Mouse (Mus musculus) right cerebral cortex, postnatal 14 days (tissue): ENCODE data around the gene Mettl27.
"Not testable (repeated sequence)": the region's sequence is repeated elsewhere in the genome, so short reads cannot be mapped to it uniquely, and the experiment has no call there.

Experiments used
- DNase-seq: peaks from one replicate; pipeline ENCODE4 v3.0.0; 2022

Mettl27 gene

DNA sequence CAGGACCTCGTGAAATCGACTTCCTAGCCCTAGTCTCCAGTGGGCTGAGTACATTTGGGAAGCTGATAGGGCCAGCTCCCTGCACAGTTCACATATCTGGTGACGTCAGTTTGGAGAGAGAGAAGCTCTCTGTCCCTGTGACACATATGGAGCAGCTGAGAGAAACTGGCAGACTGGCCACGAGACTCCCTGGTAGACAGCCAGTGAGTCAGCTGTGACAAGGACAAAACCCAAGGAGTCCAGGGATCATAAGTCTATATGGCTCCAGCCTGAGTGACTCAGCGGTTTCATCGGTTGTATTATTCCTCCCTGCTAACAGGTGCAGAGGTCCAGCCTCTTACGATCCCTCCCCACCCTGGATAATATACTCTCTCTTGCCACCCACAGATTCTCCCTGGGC is 26.9 kb downstream of the Mettl27 start:
- DNase-seq, result no peak

DNA sequence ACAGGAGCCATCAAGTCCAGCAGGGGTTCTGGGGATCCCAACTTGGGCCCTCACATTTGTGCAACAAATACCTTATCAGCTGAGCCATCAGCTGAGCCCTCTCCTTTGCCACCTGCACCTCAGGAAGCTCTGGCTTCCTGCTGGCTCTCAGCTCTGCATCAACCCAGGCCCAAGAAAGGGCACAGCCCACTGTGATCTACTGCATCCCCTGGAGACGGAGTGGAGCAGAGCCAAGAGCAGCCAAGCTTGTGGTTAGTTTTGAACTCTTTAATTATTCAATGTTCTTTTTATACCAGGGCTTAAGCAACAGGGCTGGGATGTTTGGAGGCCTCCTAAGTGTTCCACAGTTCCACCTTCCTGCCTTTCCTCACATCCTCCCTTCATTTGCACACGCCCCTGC is 28.3 kb downstream of the Mettl27 start:
- DNase-seq, result no peak

DNA sequence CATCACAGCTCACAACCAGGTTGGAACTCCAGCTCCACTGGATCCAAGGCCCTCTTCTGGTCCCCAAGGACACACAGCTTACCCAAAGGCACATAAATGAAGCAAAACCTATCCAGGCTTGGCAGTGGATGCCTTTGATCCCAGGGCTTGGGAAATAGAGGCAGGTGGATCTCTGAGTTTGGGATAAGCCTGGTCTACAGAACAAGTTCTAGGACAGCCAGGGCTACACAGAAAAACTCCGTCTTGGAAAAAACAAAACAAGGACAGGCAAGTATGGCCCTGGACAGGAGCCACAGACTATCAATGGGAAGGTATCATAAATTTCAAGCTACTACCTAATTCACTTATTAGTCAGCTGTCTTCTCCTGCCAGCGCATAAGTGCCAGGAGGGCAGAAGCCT is 29.4 kb downstream of the Mettl27 start:
- no peak for DNase-seq

DNA sequence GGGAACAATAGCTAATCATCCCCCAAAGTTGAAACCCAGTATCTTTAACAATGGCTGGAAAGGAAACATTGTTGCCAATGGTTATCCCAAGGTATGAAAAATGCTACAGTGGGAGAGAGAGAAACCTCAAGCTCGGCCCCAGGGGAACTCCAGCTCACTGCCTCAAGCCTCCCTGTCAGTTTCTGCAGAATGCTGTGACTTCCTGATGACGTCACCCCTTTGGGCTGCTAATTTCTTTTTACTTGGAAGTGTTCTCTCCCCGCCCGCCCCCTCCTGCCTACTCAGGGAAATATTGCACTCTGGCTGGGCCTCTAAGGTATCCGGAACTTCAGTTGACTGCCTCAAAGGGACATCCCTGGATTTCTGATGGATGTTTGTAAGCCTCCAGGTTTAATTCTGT is 31.4 kb downstream of the Mettl27 start:
- no peak for DNase-seq

DNA sequence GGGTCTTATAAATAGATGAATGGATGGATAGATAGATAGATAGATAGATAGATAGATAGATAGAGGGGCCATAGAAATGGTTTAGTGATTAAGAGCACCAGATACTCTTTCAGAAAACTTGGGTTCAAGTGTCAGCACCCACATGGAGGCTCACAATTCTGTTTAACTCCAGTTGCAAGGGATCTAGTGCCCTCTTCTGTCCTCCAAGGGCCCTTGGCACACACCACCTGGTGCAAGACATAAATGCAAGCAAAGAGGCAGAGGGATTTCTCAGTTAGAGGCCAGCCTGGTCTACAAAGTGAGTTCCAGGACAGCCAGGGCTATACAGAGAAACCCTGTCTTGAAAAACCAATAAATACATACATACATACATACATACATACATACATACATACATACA is 32.5 kb downstream of the Mettl27 start:
- not testable (repeated sequence) for DNase-seq

DNA sequence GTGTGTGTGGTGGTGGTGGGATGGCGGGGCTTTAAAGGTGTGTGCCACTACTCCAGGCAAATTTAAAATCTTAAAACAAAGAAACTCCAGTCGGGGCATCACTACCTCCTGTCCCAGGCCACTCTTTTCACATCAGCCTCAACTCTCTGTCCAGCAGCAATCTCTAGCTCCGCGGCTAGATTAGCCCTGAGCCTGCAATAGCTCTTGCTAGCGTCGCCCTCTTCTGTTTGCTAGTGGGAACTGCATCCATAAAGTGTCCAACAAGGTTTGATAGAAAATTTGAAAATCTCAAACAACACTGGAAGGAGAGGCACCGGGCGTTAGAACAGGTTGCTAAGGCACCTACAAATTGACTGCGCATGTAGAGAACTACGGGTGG is 33.3 kb downstream of the Mettl27 start:
- DNase-seq, result peak; percentile 75

DNA sequence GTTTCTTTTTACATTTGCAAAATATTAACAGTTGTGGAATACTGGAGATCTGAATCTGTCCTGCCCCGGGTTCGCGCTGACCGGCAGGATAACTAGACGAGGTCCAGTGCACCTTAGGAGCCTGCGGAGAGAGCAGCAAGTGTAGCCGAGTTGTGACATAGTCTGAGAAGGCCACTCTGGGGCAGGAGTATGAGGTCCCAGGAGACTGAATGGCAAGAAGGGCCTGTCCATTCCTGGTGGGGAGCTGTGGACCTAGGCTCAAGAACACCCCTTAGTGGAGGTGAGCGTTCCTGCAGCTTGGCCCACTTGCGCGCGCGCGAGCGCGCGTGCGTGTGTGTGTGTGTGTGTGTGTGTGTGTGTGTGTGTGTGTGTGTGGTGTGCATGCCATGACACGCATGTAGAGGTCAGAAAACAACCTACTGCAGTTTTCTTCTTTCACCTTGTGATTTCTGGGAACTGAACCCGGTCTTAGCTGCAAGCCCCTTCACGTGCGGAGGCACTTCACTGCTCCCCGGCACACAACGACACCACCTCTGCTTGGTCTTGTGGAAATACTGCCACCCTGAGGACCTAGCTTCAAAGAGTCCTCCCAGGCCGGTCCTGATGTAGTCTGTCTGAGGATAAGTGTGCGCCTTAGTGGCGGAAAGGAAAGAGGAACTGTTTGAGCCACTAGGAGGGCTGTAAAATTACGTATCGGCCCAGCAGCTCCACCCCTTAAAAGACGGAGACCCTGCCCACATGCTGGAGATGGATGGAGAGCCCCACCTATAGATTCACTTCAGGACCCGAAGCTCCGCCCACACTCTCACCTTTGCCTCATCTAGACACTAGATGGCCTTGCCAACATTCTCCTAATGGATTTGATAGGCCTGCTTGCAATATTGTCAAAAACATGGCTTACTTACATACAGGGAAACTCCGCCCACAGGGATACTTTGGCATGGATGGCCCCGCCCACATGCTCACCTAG is 34.0 kb downstream of the Mettl27 start:
- DNase-seq, result no peak

DNA sequence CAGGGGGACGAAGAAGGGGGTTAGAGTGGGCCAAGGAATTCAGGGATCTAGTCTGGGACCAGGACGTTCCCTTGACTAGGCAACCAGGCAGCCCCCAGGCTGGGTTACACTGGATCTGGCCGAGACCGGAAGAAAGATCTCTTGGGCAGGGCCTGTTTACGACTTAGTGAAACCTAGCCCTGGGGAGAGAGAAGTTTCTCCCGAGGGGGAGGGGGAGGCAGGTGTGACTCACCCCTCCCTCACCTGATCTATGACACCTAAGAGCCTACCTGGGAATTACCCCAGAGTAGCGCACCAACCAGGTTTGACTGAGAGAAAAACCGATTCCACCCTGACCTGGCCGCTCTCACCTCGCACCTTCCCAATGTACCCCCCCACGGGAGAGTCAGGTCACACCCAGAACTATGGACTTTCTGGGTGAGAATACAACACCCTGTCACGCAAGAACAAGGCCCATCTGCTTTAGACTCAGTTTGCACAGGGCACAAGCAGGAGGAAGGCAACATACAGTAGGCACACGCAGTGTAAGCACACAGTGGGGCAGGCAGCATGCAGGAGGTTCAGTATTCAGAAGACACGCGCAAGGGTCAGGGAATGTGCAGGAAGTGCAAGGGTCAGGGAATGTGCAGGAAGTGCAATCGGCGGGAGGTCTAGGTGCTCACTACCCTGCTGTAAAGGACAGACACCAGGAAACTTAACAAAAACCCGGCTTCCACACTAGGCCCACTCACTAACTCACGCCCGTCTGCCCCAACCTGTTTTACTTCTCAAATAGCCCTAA is 35.2 kb downstream of the Mettl27 start:
- no peak for DNase-seq

DNA sequence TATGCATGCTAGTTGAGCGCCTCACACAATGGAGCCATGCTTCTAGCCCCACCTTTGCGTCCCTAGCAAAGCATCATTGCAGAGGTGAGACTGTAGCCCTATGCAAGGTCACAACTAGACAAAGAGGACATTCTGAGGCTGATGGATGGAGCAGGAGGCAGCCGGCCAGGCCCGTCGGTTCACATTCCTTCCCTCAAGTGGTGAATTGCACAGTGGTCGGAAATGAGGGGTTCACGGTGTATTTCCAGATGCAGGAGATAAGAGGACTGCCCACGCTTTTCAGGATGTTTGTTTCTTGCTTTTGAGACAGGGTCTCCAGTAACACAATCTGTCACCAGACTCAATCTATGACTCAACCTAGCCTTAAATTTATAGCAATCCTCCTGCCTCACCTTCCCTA is 38.5 kb downstream of the Mettl27 start:
- DNase-seq, result no peak

DNA sequence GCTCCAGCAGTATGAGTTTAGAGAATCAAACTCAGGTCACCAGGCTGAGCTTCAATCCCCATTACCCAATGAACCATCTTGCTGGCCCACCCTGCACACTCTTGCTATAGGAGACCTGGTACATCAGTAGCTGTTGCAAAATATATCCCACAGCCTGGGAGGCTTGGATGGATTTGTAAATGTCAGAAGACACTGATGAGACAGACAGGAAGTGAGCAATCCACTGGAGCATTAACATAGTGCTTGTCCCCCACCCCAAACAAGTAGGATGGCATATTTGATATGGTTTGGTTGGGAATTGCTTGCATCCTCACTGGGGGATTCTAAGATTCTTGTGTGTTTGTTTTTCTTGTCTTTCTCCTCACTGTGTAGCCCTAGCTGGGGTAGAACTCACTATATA is 40.9 kb downstream of the Mettl27 start:
- no peak for DNase-seq

DNA sequence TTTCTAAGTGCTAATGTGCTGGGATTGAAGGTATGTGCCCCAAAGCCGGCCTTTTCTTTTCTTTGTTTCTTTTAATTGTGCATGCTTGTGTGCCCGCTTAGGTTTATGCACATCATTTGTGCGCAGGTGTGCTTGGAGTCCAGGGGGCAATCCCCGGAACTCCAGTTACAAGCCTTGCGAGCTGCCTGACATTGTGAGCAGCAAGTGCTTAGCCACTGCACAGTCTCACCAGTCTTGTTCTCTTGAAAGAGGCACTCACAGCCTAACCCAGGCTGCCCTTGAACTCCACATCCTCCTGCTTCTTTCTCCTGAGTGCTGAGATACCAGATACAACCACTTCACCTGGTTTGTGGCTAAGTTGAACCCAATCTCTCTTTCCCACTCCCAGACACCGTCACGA is 41.4 kb downstream of the Mettl27 start:
- no peak for DNase-seq

DNA sequence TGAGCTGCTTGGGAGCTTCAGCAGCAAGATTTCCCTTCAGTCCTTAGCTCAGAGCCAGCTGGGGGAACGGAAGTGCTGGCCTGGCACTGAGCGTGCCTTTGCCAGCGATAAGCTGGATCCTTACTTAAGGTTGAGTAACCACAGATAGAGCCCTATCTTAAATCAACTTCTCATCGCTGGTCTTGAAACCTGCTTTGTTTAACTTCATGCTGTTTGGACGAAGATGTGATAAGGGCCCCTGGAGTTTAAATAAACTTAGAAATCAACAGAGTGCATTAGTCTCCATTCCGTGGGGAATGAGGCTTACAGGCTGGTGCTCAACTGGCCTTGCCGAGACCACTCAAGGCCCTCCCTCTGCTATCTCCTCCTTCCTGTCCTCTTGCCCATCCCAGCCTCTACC is 42.1 kb downstream of the Mettl27 start:
- DNase-seq, result no peak

DNA sequence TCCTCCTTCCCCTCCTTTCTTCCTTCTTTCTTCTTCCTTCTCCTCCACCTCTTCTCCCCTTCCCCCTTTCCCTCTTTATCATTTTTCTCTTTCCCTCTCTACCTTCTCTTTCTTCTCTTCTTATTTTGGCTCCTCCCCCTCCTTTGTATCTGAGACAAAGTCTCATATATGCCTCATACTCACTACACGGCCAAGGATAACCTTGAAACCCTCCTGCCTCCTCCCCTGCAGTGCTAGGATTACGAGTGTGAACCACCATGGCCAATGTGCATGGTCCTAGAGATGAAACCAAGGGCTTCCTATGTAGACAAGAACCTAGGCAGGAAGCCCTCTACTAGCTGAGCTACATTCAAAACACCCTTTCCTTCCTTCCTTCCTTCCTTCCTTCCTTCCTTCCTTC is 42.8 kb downstream of the Mettl27 start:
- DNase-seq, result no peak

DNA sequence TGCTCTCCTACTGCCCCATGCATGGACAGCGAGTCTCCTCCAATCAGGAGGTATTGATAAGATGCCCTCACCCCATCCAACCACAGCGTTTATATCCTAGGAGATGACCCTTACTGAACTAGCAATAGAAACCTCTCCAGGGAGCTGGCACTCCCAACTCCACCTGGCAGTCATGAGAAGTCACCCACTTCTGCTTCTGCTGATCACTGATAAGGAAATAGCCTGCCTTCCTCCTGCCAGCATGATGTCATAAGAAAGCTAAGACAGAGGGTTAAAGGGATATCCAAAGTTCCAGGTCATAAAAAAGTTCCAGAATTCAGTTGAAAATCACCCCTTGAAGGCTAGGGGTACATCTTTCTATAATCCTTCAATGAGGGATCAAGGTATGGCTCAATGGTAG is 44.0 kb downstream of the Mettl27 start:
- DNase-seq, result no peak

DNA sequence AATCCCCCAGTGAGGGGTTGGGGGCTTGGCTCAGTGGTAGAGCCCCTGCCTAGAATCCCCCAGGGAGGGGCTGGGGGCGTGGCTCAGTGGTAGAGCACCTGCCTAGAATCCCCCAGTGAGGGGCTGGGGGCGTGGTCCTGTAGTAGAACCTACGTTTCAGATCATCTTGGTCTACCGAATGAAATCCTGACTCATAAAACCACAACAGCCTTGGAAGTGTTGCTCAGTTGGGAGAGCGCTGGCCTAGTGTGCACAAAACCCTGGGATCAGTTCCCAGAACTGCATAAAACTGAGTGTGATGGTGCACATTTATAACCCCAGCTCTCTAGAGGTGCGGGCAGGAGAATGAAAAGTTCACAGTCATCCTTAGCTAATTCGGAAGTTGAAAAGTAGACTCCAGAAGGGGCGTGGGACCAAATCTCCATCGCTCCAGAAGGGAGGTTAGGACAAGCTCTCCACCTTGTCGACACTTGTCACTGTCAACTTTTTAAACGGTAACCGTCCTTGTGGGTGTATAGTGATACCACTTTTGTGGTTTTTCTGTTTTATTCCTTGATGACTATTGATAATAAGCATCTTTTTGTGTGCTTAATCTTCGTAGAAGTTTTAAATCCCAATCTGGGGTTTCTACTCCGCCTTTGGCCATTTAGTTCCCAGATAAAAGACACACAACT is 44.5 kb downstream of the Mettl27 start:
- no peak for DNase-seq

DNA sequence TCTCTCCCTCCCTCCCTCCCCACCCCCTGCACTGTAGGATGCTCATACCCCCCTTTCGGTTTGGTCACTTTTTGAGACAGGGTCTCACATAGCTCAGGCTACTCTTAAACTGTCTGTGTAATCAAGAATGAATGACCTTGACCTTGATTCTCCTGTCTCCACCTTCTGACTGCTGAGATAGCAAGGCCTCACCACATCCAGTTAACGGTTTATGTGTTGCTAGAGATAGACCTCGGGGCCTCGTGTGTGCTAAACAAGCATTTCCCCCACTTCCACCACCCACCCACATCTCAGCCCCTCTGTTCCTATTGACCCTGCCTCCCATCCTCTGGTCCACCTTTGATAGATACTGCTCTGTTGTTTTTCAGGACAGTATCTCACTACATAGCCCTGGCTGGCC is 45.7 kb downstream of the Mettl27 start:
- no peak for DNase-seq

DNA sequence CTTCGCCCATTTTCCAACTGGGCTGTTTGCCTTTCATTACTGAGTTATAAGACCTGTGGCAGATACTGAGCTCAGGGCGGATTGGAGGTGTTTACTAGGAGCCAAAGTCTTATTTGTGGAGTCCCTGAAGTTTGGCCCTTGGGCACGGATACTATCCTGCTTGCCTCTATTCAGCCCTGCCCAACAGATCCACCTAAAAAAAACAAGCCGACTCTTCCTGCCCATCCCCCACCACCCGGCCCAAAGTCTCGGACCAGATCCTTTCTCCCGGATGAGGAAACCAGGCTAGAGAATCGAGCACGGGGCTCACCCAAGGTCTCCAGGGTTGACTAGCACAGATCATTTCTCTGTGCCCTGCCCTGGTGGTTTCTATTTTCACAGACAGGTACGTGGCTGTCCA is 49.0 kb downstream of the Mettl27 start:
- DNase-seq, result no peak

DNA sequence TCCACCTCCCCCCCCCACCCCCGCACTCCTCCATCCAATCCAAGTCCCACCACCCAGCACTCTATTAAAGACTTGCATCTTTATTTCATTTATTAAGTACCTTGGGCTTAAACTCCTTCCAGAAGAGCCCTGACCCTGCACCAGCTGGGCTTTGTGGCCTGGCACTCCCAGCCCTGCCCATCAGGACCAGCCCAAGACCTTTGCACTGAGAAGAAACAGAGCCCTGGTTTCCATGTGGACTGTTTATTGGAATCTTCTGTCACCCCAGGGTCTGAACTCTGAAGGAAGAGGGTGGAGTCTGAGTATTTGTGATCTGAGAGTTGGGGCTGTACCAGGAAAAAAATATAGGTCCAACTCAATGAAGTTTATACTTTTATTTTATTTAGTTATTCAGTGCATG is 50.9 kb downstream of the Mettl27 start:
- DNase-seq, result no peak

DNA sequence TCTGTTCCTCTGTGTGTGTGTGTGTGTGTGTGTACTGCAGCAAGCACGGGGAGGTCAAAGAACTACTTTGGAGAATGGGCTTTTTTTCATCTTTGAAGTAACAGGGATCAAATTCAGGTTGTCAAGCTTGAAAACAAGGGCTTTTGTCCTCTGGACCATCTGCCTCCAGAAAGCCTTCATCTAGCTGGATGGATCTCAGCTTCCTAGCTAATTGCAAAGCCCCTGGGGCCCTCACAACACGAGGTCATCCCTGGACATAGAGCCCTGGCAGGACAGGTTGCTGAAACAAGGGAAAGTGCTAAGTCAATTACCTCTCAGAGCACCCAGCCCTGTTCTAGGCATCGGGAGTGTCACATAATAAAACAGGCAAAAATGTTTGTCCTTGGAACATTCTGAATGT is 51.6 kb downstream of the Mettl27 start:
- no peak for DNase-seq

DNA sequence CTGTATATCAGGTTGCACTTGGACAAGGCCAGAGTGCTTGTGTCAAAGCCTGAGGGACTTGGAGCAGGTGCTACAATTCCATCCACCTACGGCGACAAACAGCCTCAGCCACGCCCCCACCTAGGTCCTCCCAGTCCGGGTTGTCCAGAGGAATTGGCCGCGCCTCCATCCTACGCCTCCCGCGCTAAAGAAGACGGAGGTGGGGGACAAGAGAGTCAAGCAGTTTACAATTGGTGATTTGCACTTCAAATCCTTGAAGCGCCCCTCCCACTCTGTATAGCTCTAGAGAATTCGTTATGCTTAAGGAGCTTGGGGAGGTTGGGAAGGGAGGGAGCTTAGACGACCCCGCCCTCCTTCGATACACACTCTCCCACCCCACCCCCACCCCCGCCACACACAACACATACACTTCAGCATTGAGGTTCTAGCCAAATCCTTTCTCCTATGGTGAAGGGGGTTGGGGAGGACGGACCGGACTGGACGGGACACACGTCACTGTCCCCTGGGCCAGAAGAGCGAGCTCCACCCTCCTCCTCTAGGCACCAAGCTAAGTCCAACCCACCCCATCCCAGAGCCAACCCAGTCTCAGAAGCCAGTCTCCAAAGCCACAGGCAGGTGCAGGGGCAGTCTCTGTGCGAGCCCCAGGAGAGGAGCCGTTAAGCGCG is 53.6 kb downstream of the Mettl27 start, which contains the start of gene Cldn3:
Gene Cldn3 (plus strand): TSS at position 582 of the 665 bp plus-strand sequence.
- no peak for DNase-seq

DNA sequence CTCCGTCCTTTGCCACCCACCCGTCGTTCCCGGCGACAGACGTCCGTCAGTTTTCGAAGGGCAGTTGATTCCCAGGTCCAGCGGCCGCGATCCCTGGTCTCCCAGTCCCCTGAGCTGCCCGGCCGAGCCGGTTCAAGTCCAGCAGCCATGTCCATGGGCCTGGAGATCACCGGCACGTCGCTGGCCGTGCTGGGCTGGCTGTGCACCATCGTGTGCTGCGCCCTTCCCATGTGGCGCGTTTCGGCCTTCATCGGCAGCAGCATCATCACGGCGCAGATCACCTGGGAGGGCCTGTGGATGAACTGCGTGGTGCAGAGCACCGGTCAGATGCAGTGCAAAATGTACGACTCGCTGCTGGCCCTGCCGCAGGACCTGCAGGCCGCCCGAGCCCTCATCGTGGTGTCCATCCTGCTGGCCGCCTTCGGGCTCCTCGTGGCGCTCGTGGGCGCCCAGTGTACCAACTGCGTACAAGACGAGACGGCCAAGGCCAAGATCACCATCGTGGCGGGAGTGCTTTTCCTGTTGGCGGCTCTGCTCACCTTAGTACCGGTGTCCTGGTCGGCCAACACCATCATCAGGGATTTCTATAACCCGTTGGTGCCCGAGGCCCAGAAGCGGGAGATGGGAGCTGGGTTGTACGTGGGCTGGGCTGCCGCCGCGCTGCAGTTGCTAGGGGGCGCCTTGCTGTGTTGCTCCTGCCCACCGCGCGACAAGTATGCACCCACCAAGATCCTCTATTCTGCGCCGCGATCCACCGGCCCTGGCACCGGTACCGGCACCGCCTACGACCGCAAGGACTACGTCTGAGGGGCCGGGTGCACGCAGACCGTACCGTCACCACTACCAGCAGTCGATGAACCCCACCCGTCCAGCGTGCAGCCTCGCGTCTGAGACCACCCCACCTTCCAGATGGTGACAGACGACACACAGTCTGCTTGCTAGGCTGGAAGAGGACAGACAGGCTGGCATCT is 54.4 kb downstream of the Mettl27 start:
- no peak for DNase-seq

DNA sequence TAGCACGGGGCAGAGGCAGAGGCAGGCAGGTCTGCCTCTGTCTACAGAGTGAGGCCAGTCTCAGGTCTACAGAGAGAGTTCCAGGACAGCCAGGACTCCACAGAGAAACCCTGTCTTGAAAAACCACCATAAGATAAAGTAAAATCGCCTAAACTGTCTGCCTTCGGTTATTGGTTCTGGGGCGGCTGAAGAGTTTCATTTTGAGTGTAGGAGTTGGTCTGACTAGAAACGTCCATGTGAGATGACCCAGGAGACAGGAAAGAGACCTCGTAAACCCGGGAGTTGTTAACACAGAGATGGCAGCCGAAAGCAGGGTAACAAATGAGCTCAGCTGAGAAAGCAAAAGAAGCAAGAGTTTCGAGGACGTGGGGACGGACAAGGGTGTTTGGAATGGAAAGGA is 57.0 kb downstream of the Mettl27 start:
- DNase-seq, result no peak
